Mouse (Mus musculus): ENCODE measurements around the gene Grb7.

Grb7 gene

GRCm38 (mm10) chr11:98445238-98445637 is 956 bp upstream of the Grb7 start:
- peak in 1 of 2 experiments; percentile 49 for DNase-seq (ENCODE audit: low spot score in 2 of 2)

GRCm38 (mm10) chr11:98445679-98446078 is 515 bp upstream of the Grb7 start:
- peak in 1 of 2 experiments; percentile 59 for DNase-seq (ENCODE audit: low spot score in 2 of 2)

GRCm38 (mm10) chr11:98446562-98447474 is 624 bp downstream of the Grb7 start:
- DNase-seq (ENCODE audit: low spot score in 2 of 2): peak in 1 of 2 experiments; percentile 64

GRCm38 (mm10) chr11:98447475-98447834 is 1.3 kb downstream of the Grb7 start:
- no peak for DNase-seq (ENCODE audit: low spot score in 2 of 2)

DNA sequence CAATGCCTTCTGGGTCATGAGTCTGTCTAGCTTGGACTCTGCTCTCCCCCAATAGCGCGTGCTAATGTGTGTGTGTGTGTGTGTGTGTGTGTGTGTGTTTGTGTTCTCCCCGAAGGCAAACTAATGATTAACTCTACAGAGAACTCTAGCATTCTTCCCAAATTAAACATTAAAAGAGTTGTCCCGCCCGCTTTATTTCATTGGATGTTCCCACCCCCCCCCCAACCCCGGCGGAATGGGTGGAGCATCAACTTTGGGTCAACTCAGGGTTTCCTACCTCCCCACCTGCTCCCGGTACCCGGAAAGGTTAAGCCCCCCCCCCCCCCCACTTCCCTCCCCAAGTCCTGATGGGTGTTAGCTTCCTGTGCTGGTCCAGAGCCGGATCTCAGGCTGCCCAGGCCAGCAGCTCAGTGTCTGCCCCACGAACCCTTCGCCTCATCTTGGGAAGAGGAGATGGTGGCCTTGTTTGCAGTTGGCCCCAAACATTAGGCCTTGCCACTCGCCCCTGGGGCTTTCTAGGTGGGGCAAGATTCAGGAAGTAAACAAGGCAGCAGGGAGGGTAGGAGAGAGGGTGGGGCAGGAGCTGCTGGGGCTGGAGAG is 2.1 kb downstream of the Grb7 start:
- DNase-seq (ENCODE audit: low spot score in 2 of 2): peak in 1 of 2 experiments; percentile 48

DNA sequence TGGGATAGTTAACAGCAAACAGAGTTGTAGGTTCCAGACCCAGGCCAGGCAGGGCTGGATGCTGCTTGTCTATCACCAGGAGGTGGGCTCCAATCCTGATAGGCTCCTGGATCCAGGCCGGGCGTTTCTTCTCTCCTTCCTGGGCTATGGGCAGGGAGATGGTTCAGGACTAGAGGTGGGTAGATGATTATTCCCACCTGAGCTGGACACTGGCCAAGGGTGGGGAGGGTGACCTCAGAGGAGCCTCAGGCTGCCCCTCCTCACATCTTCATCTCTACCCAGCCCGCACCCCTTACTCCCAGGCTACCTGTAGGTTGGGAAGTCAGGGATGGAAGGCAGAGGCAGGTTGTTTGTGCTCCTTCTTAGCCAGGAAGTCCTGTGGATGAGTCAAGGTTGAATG is 3.2 kb downstream of the Grb7 start:
- no peak for DNase-seq (ENCODE audit: low spot score in 2 of 2)

DNA sequence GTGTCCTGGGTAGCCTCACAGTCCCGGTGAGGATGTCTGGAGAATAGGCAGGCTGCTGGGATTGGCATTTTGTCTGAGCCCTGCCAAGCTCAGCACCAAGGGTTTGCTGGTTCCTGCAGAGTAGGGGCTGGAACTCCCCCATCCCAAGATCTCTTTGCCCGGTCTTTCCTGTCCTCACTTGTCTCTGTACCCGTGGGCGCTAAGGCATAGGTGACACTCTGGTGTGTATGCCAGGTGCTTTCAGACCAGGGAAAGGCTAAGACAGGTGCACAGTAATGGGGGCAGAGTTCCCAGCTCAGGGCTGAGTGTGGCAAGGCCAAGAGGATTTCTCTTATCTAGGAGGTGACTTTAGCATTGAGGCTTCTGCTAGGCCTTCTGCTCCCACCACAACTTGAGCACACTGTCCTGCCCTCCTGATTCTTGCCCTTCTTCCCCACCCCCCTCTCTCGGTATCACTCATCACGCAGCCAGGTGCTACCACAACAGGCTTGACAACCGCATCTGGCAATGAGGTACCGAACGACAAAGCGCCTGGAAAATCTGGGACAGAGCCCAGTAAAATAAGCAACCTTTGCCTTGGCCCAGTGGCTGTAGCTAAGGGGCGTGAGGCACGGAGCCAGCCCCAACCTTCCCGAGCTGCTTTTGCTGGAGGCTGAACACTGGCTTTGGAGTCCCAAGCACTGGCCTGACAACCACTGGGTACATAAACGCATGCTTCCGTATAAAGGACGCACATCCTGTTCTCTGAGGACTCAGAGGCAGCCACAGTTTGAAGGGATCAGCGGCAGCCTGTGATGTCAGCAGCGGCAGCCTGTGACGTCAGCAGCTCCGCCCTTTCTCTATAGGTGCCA is 4.0 kb downstream of the Grb7 start:
- DNase-seq (ENCODE audit: low spot score in 2 of 2): no peak

- DNase-seq (ENCODE audit: low spot score in 2 of 2): no peak
These were observed 9.3 kb downstream of the Grb7 start for GRCm38 (mm10) chr11:98455484-98455883.

DNA sequence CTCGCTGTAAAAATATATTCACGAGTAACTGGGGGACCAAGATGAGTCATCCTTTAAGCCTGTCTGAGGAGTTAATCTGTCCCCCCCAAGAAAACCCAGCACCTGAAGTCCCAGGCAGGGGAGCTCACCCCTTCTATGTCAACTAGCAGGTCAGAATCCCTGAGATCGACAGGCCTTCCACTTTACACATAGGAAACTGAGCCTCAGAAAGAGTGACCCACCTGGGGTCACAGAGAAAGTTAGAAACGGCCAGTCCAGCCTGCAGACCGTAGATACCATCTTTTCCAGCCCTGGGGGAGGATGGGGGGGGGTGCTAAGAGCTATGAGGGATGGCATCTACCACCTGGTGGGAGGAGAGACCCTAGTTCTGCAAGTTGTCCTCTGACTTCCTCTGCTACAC is 10.4 kb downstream of the Grb7 start:
- DNase-seq (ENCODE audit: low spot score in 2 of 2): no peak

- DNase-seq (ENCODE audit: low spot score in 2 of 2): no peak
These were observed 10.8 kb downstream of the Grb7 start for GRCm38 (mm10) chr11:98456945-98457344.

DNA sequence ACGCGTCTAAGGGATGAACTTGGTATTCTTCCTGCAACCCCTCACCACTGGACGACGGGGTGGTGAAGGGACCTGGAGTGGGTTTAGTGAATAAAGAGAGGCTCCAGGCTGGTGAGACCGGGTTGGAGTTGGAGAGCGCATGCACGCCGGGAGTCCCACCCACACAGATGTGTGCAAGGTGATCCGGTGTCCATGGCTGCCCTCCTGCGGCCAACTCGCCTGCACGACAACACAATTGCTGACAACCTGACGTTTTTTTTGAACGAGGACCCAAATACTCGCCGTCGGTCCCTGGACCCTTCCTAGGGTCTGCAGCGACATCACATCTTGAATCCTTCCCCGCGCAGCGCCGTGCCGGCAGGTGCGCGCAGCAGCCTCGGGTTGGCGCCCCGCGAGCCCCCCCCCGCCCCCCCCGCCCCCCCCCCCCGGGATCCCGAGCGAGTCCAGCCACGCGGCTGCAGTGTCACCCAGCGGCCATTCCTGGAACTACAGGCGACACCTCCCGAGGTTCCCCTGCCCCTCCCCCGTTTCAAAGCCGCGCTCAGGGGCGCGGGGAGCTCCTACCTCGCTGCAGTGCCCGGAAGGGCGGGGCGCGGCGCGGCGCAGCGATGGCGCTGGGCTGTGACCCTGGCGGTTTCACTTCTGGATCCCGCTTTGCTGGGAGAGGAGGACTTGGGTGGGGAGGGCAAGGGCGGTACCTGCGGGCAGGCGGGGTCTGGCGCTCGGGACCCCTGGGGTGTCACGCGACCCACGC is 11.3 kb downstream of the Grb7 start:
- DNase-seq (ENCODE audit: low spot score in 2 of 2): peak; percentile 82 to 89

GRCm38 (mm10) chr11:98458121-98458990 is 12.2 kb downstream of the Grb7 start:
- DNase-seq (ENCODE audit: low spot score in 2 of 2): no peak

DNA sequence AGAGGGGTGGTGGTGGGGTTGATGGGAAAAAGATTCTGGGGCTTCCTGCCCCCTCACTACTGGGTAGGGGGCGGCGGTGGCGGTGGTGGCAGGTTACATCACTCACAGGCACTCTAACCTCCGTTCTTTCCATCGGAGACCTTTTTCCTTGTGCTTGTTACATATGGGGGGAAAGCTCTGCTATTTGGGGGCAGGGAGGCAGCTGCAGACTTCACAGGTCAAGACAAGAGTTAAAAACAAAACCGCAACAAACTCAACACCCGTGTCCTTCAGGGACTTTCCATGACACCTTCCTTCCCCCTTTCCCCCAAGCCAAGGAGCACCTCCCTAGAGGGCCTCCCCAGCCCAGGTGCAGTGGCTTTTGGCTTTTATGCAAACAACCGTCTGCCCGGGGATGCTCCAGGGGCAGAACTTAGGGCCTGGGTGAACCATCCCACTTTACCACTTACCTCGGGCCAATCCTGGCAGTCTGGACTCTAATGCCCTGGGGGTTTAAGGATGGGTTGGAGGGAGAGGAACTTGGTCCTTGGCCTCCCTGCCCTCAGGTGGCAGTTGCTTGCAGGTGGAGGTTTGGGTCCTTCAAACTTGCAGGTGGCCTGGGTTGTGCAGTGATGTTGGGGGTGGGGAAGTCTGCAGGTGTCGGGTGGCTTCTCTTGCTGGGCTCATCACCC is 13.0 kb downstream of the Grb7 start:
- DNase-seq (ENCODE audit: low spot score in 2 of 2): no peak

GRCm38 (mm10) chr11:98459860-98460259 is 13.7 kb downstream of the Grb7 start:
- DNase-seq (ENCODE audit: low spot score in 2 of 2): no peak

DNA sequence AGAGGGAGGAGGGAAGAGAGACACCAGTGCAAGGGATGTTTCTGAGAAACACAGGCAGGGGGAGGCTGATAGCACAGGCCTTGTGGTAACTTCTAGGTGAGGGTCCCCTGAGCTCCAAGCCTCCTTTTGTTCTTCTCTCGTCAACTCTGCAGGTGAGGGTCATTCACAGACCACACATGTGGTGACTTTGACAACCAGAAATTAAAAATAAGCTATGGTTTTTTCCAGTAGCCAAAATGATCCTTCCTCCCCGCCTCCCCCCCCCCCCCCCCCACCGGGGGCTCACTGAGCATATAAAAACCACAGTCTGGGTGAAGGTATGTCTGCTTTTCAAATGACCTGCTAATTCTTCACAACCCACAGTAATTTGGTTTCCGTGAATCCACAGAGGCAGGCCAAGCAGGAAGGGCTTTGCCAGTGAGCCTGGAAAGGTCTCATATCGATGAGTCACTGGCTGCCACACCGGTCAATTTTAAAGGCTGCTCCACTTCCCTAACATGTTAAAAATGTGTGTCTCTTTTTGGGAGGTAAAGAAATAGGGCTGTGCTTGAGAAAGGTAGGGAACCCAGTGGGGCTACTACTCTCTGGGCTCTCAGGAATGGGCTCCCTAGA is 15.0 kb downstream of the Grb7 start:
- no peak for DNase-seq (ENCODE audit: low spot score in 2 of 2)

DNA sequence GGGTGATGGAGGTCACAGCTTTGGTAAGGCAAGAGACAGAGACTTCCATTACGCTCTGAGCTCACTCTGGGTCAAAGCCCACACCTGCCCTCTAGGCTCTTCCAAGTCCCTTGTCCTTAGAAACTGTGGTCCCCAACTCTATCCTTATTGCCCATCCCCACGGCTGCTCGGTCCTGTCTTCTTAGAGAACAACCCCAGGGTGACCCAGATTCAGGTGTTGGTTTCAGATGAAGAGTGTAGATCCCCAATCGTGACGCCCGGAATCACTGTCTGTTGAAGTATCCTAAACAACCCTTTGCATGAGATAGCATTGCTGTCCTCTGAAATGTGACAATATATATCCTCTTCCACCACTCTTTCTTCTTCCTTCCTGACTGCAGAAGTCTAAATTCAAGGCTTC is 16.1 kb downstream of the Grb7 start:
- DNase-seq (ENCODE audit: low spot score in 2 of 2): no peak

GRCm38 (mm10) chr11:98463911-98464310 is 17.7 kb downstream of the Grb7 start:
- no peak for DNase-seq (ENCODE audit: low spot score in 2 of 2)

- no peak for DNase-seq (ENCODE audit: low spot score in 2 of 2)
These were observed 18.3 kb downstream of the Grb7 start for GRCm38 (mm10) chr11:98464516-98464915.

All from urinary bladder, postnatal 36 days (tissue).